Mouse (Mus musculus): ENCODE results near the gene Cux2. TPM values are rescaled to one million over a fixed set of nuclear protein-coding genes. Genes with fewer than 3 reads are reported as not detected.
A peak's percentile ranks its signal among the peaks of the same experiment; 100 is the strongest.

The Cux2 gene
- polyA plus RNA-seq, 1 experiment, result 6.4 TPM

DNA sequence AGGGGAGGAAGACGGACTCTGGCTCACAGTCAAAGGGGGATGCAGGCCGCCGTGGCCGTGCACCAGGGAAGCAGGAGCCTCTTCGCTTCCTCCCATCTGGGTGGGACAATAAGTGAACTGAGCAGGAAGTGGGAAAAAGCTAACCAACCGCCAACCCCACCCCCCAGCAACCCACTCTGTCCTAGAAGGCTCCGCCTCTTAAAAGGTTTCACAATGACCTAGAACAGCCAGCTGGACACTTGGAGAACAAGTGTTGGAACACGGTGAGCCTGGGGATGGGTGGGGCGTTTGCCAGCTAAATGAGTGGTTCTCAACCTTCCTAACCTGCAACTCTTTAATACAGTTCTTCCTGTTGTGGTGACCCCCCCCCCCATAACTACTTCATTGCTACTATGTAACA, 23.1 kb downstream of the Cux2 start:
- WGBS, result 46% methylated on average over 9 of the region's 9 CpGs
- Histone ChIP-seq H3K4me1 (ENCODE audit: control insufficient read depth, insufficient read depth, low read length) (peaks cover 3% of the 10 kb centered on the region), H3K4me3 (replicated peaks; ENCODE audit: extremely low read depth, low read depth, low read length) (peak overlapping the region; percentile 25)
- DNase-seq, result peak; percentile 38
- TF ChIP-seq POLR2A (IDR thresholded peaks at IDR 0.05; ENCODE audit: borderline replicate concordance, extremely low read depth, low read depth, low read length), result peak; percentile 34; the same call in 1 of the 2 replicates
- TF ChIP-seq CTCF (IDR thresholded peaks at IDR 0.05; ENCODE audit: insufficient read depth, low read length), result no peak

- peaks cover 3% of the 10 kb centered on the region for H3K4me1 ChIP-seq (ENCODE audit: control insufficient read depth, insufficient read depth, low read length)
- WGBS, result 34% methylated on average over 7 of the region's 7 CpGs
- no peak overlapping the region for H3K4me3 ChIP-seq (replicated peaks; ENCODE audit: extremely low read depth, low read depth, low read length)
- no peak for DNase-seq
- TF ChIP-seq CTCF (IDR thresholded peaks at IDR 0.05; ENCODE audit: insufficient read depth, low read length), result no peak
- no peak for TF ChIP-seq POLR2A (IDR thresholded peaks at IDR 0.05; ENCODE audit: borderline replicate concordance, extremely low read depth, low read depth, low read length)
Measured at GRCm38 (mm10) chr5:122026284-122026683, 23.6 kb downstream of the Cux2 start.

DNA sequence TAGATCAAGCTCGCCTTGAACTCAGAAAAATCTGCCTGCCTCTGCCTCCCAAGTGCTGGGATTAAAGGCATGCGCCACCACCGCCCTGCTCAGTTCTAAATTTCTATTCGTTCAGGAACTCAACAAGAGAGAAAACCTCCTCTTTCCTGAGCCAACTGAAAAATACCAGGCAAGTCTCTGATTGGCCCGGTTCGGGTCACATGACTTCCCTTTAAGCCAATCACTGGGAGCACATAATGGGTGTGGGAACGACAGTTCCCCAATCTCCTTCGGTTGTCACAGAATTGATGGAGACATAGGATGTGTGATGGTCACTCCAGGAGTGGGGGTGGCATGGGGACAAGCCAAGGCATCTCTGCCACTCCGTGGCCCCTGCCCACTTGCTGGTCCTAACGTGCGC, 24.8 kb downstream of the Cux2 start:
- no peak for TF ChIP-seq CTCF (IDR thresholded peaks at IDR 0.05; ENCODE audit: insufficient read depth, low read length)
- no peak for TF ChIP-seq POLR2A (IDR thresholded peaks at IDR 0.05; ENCODE audit: borderline replicate concordance, extremely low read depth, low read depth, low read length)
- WGBS, result 92% methylated on average over 11 of the region's 11 CpGs
- no peak overlapping the region for H3K4me3 ChIP-seq (replicated peaks; ENCODE audit: extremely low read depth, low read depth, low read length)

GRCm38 (mm10) chr5:122019288-122019687, 30.6 kb downstream of the Cux2 start:
- WGBS, result 63% methylated on average over 17 of the region's 17 CpGs
- Histone ChIP-seq H3K4me3 (replicated peaks; ENCODE audit: extremely low read depth, low read depth, low read length) (no peak overlapping the region), H3K4me1 (ENCODE audit: control insufficient read depth, insufficient read depth, low read length) (no peaks in the 10 kb centered on the region)
- TF ChIP-seq CTCF (IDR thresholded peaks at IDR 0.05; ENCODE audit: insufficient read depth, low read length) (no peak), POLR2A (IDR thresholded peaks at IDR 0.05; ENCODE audit: borderline replicate concordance, extremely low read depth, low read depth, low read length) (no peak)
- DNase-seq, result no peak

More for the DNA sequence above, 24.8 kb downstream of the Cux2 start:
- peaks cover 3% of the 10 kb centered on the region for H3K4me1 ChIP-seq (ENCODE audit: control insufficient read depth, insufficient read depth, low read length)
- no peak for DNase-seq

- no peak for TF ChIP-seq POLR2A (IDR thresholded peaks at IDR 0.05; ENCODE audit: borderline replicate concordance, extremely low read depth, low read depth, low read length)
- no peak for TF ChIP-seq CTCF (IDR thresholded peaks at IDR 0.05; ENCODE audit: insufficient read depth, low read length)
- DNase-seq, result no peak
- Histone ChIP-seq H3K4me1 (ENCODE audit: control insufficient read depth, insufficient read depth, low read length) (no peaks in the 10 kb centered on the region), H3K4me3 (replicated peaks; ENCODE audit: extremely low read depth, low read depth, low read length) (no peak overlapping the region)
- 37% methylated on average over 9 of the region's 9 CpGs for WGBS
Measured at GRCm38 (mm10) chr5:122017778-122018177, 32.1 kb downstream of the Cux2 start.

- H3K4me1 ChIP-seq (ENCODE audit: control insufficient read depth, insufficient read depth, low read length), result no peaks in the 10 kb centered on the region
- DNase-seq, result no peak
- TF ChIP-seq CTCF (IDR thresholded peaks at IDR 0.05; ENCODE audit: insufficient read depth, low read length), result no peak
- TF ChIP-seq POLR2A (IDR thresholded peaks at IDR 0.05; ENCODE audit: borderline replicate concordance, extremely low read depth, low read depth, low read length), result no peak
- 56% methylated on average over 13 of the region's 13 CpGs for WGBS
- no peak overlapping the region for H3K4me3 ChIP-seq (replicated peaks; ENCODE audit: extremely low read depth, low read depth, low read length)
Measured at GRCm38 (mm10) chr5:122017269-122017668, 32.6 kb downstream of the Cux2 start.

GRCm38 (mm10) chr5:122016744-122017143, 33.2 kb downstream of the Cux2 start:
- TF ChIP-seq POLR2A (IDR thresholded peaks at IDR 0.05; ENCODE audit: borderline replicate concordance, extremely low read depth, low read depth, low read length) (no peak), CTCF (IDR thresholded peaks at IDR 0.05; ENCODE audit: insufficient read depth, low read length) (no peak)
- Histone ChIP-seq H3K4me3 (replicated peaks; ENCODE audit: extremely low read depth, low read depth, low read length) (no peak overlapping the region), H3K4me1 (ENCODE audit: control insufficient read depth, insufficient read depth, low read length) (no peaks in the 10 kb centered on the region)
- 60% methylated on average over 6 of the region's 6 CpGs for WGBS
- no peak for DNase-seq

GRCm38 (mm10) chr5:122015149-122015548, 34.8 kb downstream of the Cux2 start:
- Histone ChIP-seq H3K4me3 (replicated peaks; ENCODE audit: extremely low read depth, low read depth, low read length) (no peak overlapping the region), H3K4me1 (ENCODE audit: control insufficient read depth, insufficient read depth, low read length) (no peaks in the 10 kb centered on the region)
- no peak for DNase-seq
- TF ChIP-seq POLR2A (IDR thresholded peaks at IDR 0.05; ENCODE audit: borderline replicate concordance, extremely low read depth, low read depth, low read length) (no peak), CTCF (IDR thresholded peaks at IDR 0.05; ENCODE audit: insufficient read depth, low read length) (no peak)
- 74% methylated on average over 17 of the region's 17 CpGs for WGBS

DNA sequence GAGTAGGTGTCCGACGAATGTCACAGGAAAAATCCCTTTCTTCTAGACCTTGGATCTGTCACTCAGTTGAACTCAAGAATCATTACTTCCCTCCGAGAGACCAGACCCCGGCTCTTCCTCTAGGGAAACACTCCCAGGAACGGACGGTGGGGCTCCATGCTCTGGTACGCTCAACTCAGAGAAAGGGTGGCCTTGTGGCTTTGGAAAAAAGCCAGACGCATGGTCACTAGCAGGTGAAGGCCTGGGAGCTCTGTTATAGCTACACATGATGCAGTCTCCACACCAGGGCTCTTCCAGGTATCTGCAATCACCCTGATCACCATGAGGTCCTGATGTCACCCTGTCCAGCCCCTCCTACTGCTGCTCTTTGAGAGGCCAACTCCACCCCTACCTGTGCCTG, 35.2 kb downstream of the Cux2 start:
- DNase-seq, result no peak
- 77% methylated on average over 8 of the region's 8 CpGs for WGBS
- TF ChIP-seq POLR2A (IDR thresholded peaks at IDR 0.05; ENCODE audit: borderline replicate concordance, extremely low read depth, low read depth, low read length) (no peak), CTCF (IDR thresholded peaks at IDR 0.05; ENCODE audit: insufficient read depth, low read length) (no peak)

DNA sequence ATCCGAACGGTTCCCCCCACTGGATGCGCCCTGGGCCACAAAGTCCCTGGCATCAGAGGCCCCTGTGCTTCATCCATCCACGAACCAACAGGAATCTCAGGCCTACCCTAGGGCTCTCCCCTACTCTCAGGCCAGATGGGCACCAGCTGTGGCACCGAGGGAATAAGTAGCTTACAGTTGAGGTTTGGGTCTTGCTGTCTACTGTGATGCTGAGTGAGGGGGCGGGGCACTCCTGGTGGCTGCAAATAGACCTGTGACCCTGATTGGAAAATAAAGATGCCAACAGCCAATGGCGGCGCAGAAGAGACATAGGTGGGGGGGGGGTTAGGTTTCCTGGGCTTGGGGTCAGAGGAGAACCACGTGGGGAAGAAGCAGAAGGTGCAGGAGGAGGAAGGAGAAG, 38.6 kb downstream of the Cux2 start:
- TF ChIP-seq POLR2A (IDR thresholded peaks at IDR 0.05; ENCODE audit: borderline replicate concordance, extremely low read depth, low read depth, low read length) (no peak), CTCF (IDR thresholded peaks at IDR 0.05; ENCODE audit: insufficient read depth, low read length) (no peak)
- Histone ChIP-seq H3K4me3 (replicated peaks; ENCODE audit: extremely low read depth, low read depth, low read length) (no peak overlapping the region), H3K4me1 (ENCODE audit: control insufficient read depth, insufficient read depth, low read length) (no peaks in the 10 kb centered on the region)
- DNase-seq, result no peak
- WGBS, result 44% methylated on average over 9 of the region's 9 CpGs

More for the DNA sequence above, 35.2 kb downstream of the Cux2 start:
- no peaks in the 10 kb centered on the region for H3K4me1 ChIP-seq (ENCODE audit: control insufficient read depth, insufficient read depth, low read length)
- no peak overlapping the region for H3K4me3 ChIP-seq (replicated peaks; ENCODE audit: extremely low read depth, low read depth, low read length)
